Mouse (Mus musculus): Measurements from ENCODE around the gene Pmvk. TPM values are rescaled to one million over a fixed set of nuclear protein-coding genes. Genes with fewer than 3 reads are reported as not detected.

The Pmvk gene
- polyA plus RNA-seq, 1 experiment from 2014 or later, result 53.8 TPM

- ATAC-seq (ENCODE audit: low FRiP score, low TSS enrichment), result peak; percentile 26
- H3K36me3 ChIP-seq (ENCODE audit: control insufficient read depth, insufficient read depth, low read length), result peaks cover 37% of the 10 kb centered on the region
- no peaks in the 10 kb centered on the region for H3K9me3 ChIP-seq (ENCODE audit: control insufficient read depth, low read length)
- peaks cover 36% of the 10 kb centered on the region for H3K4me1 ChIP-seq (ENCODE audit: control insufficient read depth, insufficient read depth, low read length)
- H3K4me2 ChIP-seq (replicated peaks; ENCODE audit: low read depth, low read length), result peak overlapping the region; percentile 78
- H3K4me3 ChIP-seq (ENCODE audit: low read length), result peak overlapping the region; percentile 80
- H3K27me3 ChIP-seq (ENCODE audit: control insufficient read depth, insufficient read depth, low read length), result no peaks in the 10 kb centered on the region
- 0% methylated on average over 20 of the region's 20 CpGs for whole genome bisulfite sequencing
- H3K9ac ChIP-seq (ENCODE audit: low read depth, low read length), result peak overlapping the region; percentile 70
- H3K27ac ChIP-seq (ENCODE audit: low read depth, low read length), result peak overlapping the region; percentile 99
These were observed 36.5 kb upstream of the Pmvk start for GRCm38 (mm10) chr3:89417840-89418169.

GRCm38 (mm10) chr3:89418170-89418860 is 36.0 kb upstream of the Pmvk start, which contains the start of the genes Cks1b and Shc1:
Cks1b (minus strand) TSS chr3:89418383.
Shc1 (plus strand) TSS chr3:89418443.
- H3K27me3 ChIP-seq (ENCODE audit: control insufficient read depth, insufficient read depth, low read length), result no peaks in the 10 kb centered on the region
- no peaks in the 10 kb centered on the region for H3K9me3 ChIP-seq (ENCODE audit: control insufficient read depth, low read length)
- peak within 1 kb of the TSS; percentile 93 for H3K4me2 ChIP-seq (replicated peaks; ENCODE audit: low read depth, low read length)
- peak within 1 kb of the TSS; percentile 70 for H3K9ac ChIP-seq (ENCODE audit: low read depth, low read length)
- ATAC-seq (ENCODE audit: low FRiP score, low TSS enrichment), result peak; percentile 92
- peak within 1 kb of the TSS; percentile 99 for H3K27ac ChIP-seq (ENCODE audit: low read depth, low read length)
- under 1% methylated on average over 39 of the region's 39 CpGs for WGBS
- H3K4me3 ChIP-seq (ENCODE audit: low read length), result peak within 1 kb of the TSS; percentile 80
- H3K4me1 ChIP-seq (ENCODE audit: control insufficient read depth, insufficient read depth, low read length), result peaks cover 41% of the 10 kb centered on the region
- H3K36me3 ChIP-seq (ENCODE audit: control insufficient read depth, insufficient read depth, low read length), result peaks cover 36% of the 10 kb centered on the region

- H3K27ac ChIP-seq (ENCODE audit: low read depth, low read length), result peak overlapping the region; percentile 99
- H3K36me3 ChIP-seq (ENCODE audit: control insufficient read depth, insufficient read depth, low read length), result peaks cover 35% of the 10 kb centered on the region
- no peaks in the 10 kb centered on the region for H3K9me3 ChIP-seq (ENCODE audit: control insufficient read depth, low read length)
- H3K9ac ChIP-seq (ENCODE audit: low read depth, low read length), result peak overlapping the region; percentile 69
- peak overlapping the region; percentile 93 for H3K4me2 ChIP-seq (replicated peaks; ENCODE audit: low read depth, low read length)
- peak overlapping the region; percentile 80 for H3K4me3 ChIP-seq (ENCODE audit: low read length)
- ATAC-seq (ENCODE audit: low FRiP score, low TSS enrichment), result peak; percentile 13
- under 1% methylated on average over 16 of the region's 16 CpGs for WGBS
- peaks cover 42% of the 10 kb centered on the region for H3K4me1 ChIP-seq (ENCODE audit: control insufficient read depth, insufficient read depth, low read length)
- no peaks in the 10 kb centered on the region for H3K27me3 ChIP-seq (ENCODE audit: control insufficient read depth, insufficient read depth, low read length)
These were observed 35.5 kb upstream of the Pmvk start for GRCm38 (mm10) chr3:89418861-89419250.

- peaks cover 35% of the 10 kb centered on the region for H3K36me3 ChIP-seq (ENCODE audit: control insufficient read depth, insufficient read depth, low read length)
- peak overlapping the region; percentile 93 for H3K4me2 ChIP-seq (replicated peaks; ENCODE audit: low read depth, low read length)
- H3K4me1 ChIP-seq (ENCODE audit: control insufficient read depth, insufficient read depth, low read length), result peaks cover 48% of the 10 kb centered on the region
- WGBS, result 2% methylated on average over 9 of the region's 9 CpGs
- H3K4me3 ChIP-seq (ENCODE audit: low read length), result peak overlapping the region; percentile 80
- peak overlapping the region; percentile 69 for H3K9ac ChIP-seq (ENCODE audit: low read depth, low read length)
- no peak for ATAC-seq (ENCODE audit: low FRiP score, low TSS enrichment)
- no peaks in the 10 kb centered on the region for H3K27me3 ChIP-seq (ENCODE audit: control insufficient read depth, insufficient read depth, low read length)
- H3K27ac ChIP-seq (ENCODE audit: low read depth, low read length), result peak overlapping the region; percentile 99
- H3K9me3 ChIP-seq (ENCODE audit: control insufficient read depth, low read length), result no peaks in the 10 kb centered on the region
These were observed 34.8 kb upstream of the Pmvk start for GRCm38 (mm10) chr3:89419571-89419970.

GRCm38 (mm10) chr3:89419981-89420380 is 34.4 kb upstream of the Pmvk start:
- H3K4me2 ChIP-seq (replicated peaks; ENCODE audit: low read depth, low read length), result peak overlapping the region; percentile 93
- H3K9me3 ChIP-seq (ENCODE audit: control insufficient read depth, low read length), result no peaks in the 10 kb centered on the region
- peaks cover 35% of the 10 kb centered on the region for H3K36me3 ChIP-seq (ENCODE audit: control insufficient read depth, insufficient read depth, low read length)
- peaks cover 50% of the 10 kb centered on the region for H3K4me1 ChIP-seq (ENCODE audit: control insufficient read depth, insufficient read depth, low read length)
- ATAC-seq (ENCODE audit: low FRiP score, low TSS enrichment), result no peak
- H3K9ac ChIP-seq (ENCODE audit: low read depth, low read length), result peak overlapping the region; percentile 69
- peak overlapping the region; percentile 80 for H3K4me3 ChIP-seq (ENCODE audit: low read length)
- WGBS, result 8% methylated on average over 3 of the region's 3 CpGs
- peak overlapping the region; percentile 99 for H3K27ac ChIP-seq (ENCODE audit: low read depth, low read length)
- H3K27me3 ChIP-seq (ENCODE audit: control insufficient read depth, insufficient read depth, low read length), result no peaks in the 10 kb centered on the region

- no peak for ATAC-seq (ENCODE audit: low FRiP score, low TSS enrichment)
- H3K27me3 ChIP-seq (ENCODE audit: control insufficient read depth, insufficient read depth, low read length), result no peaks in the 10 kb centered on the region
- H3K4me1 ChIP-seq (ENCODE audit: control insufficient read depth, insufficient read depth, low read length), result peaks cover 50% of the 10 kb centered on the region
- H3K36me3 ChIP-seq (ENCODE audit: control insufficient read depth, insufficient read depth, low read length), result peaks cover 34% of the 10 kb centered on the region
- H3K4me3 ChIP-seq (ENCODE audit: low read length), result peak overlapping the region; percentile 80; the same call in 1 of the 2 replicates
- H3K9me3 ChIP-seq (ENCODE audit: control insufficient read depth, low read length), result no peaks in the 10 kb centered on the region
- 53% methylated on average over 2 of the region's 2 CpGs for WGBS
- H3K9ac ChIP-seq (ENCODE audit: low read depth, low read length), result peak overlapping the region; percentile 70; the same call in 1 of the 2 replicates
- H3K4me2 ChIP-seq (replicated peaks; ENCODE audit: low read depth, low read length), result peak overlapping the region; percentile 93
- H3K27ac ChIP-seq (ENCODE audit: low read depth, low read length), result peak overlapping the region; percentile 99
These were observed 33.9 kb upstream of the Pmvk start for GRCm38 (mm10) chr3:89420421-89420820.

GRCm38 (mm10) chr3:89421002-89421774 is 33.2 kb upstream of the Pmvk start:
- H3K27me3 ChIP-seq (ENCODE audit: control insufficient read depth, insufficient read depth, low read length), result no peaks in the 10 kb centered on the region
- H3K4me3 ChIP-seq (ENCODE audit: low read length), result peak overlapping the region; percentile 57
- H3K9ac ChIP-seq (ENCODE audit: low read depth, low read length), result peak overlapping the region; percentile 70; the same call in 1 of the 2 replicates
- H3K36me3 ChIP-seq (ENCODE audit: control insufficient read depth, insufficient read depth, low read length), result peaks cover 32% of the 10 kb centered on the region
- H3K4me1 ChIP-seq (ENCODE audit: control insufficient read depth, insufficient read depth, low read length), result peaks cover 50% of the 10 kb centered on the region
- H3K4me2 ChIP-seq (replicated peaks; ENCODE audit: low read depth, low read length), result peak overlapping the region; percentile 88
- WGBS, result 2% methylated on average over 11 of the region's 11 CpGs
- H3K9me3 ChIP-seq (ENCODE audit: control insufficient read depth, low read length), result no peaks in the 10 kb centered on the region
- peak; percentile 83 for ATAC-seq (ENCODE audit: low FRiP score, low TSS enrichment)
- H3K27ac ChIP-seq (ENCODE audit: low read depth, low read length), result peak overlapping the region; percentile 91

- H3K4me1 ChIP-seq (ENCODE audit: control insufficient read depth, insufficient read depth, low read length), result peaks cover 43% of the 10 kb centered on the region
- peaks cover 34% of the 10 kb centered on the region; the same call in 1 of the 2 replicates for H3K36me3 ChIP-seq (ENCODE audit: control insufficient read depth, insufficient read depth, low read length)
- ATAC-seq (ENCODE audit: low FRiP score, low TSS enrichment), result no peak
- peak overlapping the region; percentile 70 for H3K9ac ChIP-seq (ENCODE audit: low read depth, low read length)
- peak overlapping the region; percentile 57 for H3K4me3 ChIP-seq (ENCODE audit: low read length)
- 3% methylated on average over 22 of the region's 22 CpGs for WGBS
- peak overlapping the region; percentile 91 for H3K27ac ChIP-seq (ENCODE audit: low read depth, low read length)
- no peaks in the 10 kb centered on the region for H3K27me3 ChIP-seq (ENCODE audit: control insufficient read depth, insufficient read depth, low read length)
- H3K4me2 ChIP-seq (replicated peaks; ENCODE audit: low read depth, low read length), result peak overlapping the region; percentile 88
- H3K9me3 ChIP-seq (ENCODE audit: control insufficient read depth, low read length), result no peaks in the 10 kb centered on the region
These were observed 32.4 kb upstream of the Pmvk start for GRCm38 (mm10) chr3:89421810-89422473.

Data from kidney, embryonic 14.5 days (tissue).